Mouse (Mus musculus): Measurements from ENCODE around the gene Spryd3.
A peak's percentile ranks its signal among the peaks of the same experiment; 100 is the strongest.

Gene Spryd3

GRCm38 (mm10) chr15:102114651-102115260 lies 21.3 kb downstream of the Spryd3 start:
- no peak for DNase-seq (ENCODE audit: low read depth, low spot score)

- DNase-seq (ENCODE audit: low read depth, low spot score) = no peak
Measured at GRCm38 (mm10) chr15:102113674-102114073, 22.4 kb downstream of the Spryd3 start.

DNA sequence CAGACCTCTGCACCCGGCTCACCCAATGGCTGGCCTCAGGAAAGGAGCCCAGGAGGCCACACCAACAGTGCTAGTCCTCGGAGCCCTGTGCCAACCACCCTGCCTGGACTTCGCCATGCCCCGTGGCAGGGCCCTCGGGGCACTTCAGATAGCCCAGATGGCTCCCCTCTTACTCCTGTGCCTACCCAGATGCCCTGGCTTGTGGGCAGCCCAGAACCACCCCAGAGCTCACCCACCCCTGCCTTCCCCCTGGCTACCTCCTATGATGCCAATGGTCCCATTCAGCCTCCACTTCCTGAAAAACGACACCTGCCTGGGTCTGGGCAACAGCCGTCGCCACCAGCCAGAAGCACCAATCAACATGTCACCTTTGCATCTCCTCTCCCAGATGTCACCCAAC lies 23.2 kb downstream of the Spryd3 start:
- no peak for DNase-seq (ENCODE audit: low read depth, low spot score)

- no peak for DNase-seq (ENCODE audit: low read depth, low spot score)
Measured at GRCm38 (mm10) chr15:102112181-102112580, 23.9 kb downstream of the Spryd3 start.

DNA sequence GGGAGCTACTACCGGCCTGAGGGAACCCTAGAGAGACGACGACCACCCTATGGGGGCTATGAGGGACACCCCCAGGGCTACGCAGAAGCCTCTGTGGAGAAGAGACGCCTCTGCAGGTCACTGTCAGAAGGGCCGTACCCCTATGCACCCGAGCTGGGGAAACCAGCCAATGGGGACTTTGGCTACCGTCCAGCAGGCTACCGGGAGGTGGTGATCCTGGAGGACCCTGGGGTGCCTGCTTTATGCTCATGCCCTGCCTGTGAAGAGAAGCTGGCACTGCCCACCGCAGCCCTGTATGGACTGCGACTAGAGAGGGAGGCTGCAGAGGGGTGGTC lies 24.6 kb downstream of the Spryd3 start:
- DNase-seq (ENCODE audit: low read depth, low spot score) = no peak

GRCm38 (mm10) chr15:102110701-102111494 lies 25.1 kb downstream of the Spryd3 start:
- DNase-seq (ENCODE audit: low read depth, low spot score) = no peak

- no peak for DNase-seq (ENCODE audit: low read depth, low spot score)
Measured at GRCm38 (mm10) chr15:102110271-102110670, 25.8 kb downstream of the Spryd3 start.

DNA sequence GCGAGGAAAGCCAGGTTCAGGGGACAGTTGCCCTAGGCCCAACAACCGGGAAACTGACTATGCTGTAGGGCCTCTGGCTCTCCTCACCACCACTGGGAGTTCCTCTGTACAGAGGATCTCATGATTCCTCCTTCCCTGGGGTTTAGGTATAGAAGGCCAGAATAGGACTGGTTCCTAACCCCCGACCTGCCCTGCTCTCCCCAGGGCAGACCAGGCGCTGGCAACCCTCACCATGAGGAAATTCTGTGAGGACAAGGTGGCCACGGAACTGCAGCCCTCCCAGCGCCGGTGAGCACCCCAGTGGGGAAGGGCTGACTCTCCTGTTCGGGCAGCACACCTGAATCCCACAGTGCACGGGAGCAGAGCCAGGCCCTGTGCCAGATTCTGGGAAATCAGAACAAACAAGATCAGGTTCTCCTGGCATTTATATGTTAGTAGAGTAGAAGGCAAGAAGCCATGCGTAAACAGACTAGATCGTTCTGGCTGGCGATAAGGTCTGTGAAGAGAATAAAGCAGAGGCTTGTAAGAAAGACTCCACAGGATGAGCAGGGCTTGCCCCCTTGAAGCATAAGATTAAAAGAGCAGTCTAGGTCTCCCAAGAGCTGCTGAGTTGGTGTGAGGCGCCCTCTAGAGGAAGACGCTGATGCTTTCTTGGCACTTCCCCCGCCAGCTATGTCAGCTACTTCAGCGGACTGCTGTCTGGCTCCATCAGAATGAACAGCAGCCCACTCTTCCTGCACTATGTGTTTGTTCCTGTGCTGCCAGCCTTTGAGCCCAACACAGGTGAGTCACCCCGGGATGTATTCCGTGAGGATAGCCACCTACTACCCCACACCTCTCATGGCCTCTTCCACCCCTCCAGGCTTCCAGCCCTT lies 27.1 kb downstream of the Spryd3 start:
- peak; percentile 66 for DNase-seq (ENCODE audit: low read depth, low spot score)

- peak; percentile 51 for DNase-seq (ENCODE audit: low read depth, low spot score)
Measured at GRCm38 (mm10) chr15:102107689-102108573, 28.1 kb downstream of the Spryd3 start.

GRCm38 (mm10) chr15:102106754-102107456 lies 29.1 kb downstream of the Spryd3 start:
- DNase-seq (ENCODE audit: low read depth, low spot score) = no peak

DNA sequence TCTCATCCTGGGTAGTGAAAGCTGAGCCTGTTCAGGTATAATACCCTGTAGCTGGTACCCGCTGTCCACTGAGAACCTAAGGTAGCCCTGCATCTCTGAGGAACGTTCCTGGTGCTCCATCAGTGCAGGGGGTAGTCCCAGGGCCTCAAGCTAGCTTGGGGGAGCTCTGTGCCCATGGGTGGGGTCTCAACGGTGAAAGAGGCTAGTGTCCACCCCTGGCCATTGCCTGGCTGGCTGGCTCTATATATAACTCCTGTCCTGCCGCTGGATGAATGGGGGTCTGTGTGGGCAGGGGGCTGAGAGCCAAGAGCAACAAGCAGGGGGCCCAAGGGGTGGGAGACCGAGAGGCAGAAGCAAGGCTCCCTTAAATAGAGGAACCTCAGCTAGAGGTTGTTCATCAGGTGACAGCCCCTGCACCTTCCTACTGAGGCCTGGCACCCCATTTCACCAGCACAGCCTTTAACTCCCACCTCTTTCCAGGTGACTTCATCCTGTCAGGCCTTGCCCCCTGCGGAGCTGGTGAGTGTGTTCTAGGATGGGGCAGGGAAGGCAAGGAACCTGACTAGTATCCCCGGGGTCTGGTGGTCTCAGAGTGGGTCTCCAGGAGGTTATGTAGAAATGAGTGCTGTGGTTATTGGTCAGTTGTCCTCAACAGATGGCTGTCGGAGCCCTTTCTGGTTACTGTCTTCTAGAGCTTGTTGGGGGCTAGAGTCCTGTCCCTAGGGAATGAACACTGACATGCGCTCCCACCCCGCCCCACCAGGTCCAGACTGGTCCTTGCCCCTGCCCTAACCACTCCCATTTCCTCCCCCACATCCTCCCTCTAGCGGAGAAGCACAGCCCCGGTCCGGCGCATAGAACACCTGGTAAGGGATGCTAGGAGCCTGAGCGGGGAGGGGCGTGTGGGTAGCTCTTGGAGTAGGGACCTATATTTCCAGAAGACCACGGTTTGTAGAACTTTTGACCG lies 30.0 kb downstream of the Spryd3 start:
- no peak for DNase-seq (ENCODE audit: low read depth, low spot score)

DNA sequence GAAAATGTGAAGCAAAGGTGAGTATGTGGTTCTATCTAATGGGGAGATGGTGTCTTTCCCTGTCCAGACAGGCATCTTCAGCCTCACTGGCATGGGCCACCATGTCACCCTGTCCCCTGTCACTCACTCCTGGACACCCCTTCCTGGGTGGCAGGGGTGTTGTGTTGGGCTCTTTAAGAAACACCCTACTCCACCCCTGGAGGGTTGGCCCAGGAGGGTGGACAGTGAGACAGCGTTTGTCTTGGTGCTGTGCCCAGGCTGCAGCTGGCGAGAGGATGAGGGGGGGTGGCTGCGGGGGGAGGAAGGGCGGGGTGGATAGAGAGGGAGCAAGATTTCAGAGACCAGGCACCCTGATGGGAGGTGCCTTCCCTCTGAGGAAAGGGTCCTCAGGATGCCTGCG lies 30.7 kb downstream of the Spryd3 start:
- no peak for DNase-seq (ENCODE audit: low read depth, low spot score)

GRCm38 (mm10) chr15:102103947-102104555 lies 32.0 kb downstream of the Spryd3 start:
- DNase-seq (ENCODE audit: low read depth, low spot score) = no peak

DNA sequence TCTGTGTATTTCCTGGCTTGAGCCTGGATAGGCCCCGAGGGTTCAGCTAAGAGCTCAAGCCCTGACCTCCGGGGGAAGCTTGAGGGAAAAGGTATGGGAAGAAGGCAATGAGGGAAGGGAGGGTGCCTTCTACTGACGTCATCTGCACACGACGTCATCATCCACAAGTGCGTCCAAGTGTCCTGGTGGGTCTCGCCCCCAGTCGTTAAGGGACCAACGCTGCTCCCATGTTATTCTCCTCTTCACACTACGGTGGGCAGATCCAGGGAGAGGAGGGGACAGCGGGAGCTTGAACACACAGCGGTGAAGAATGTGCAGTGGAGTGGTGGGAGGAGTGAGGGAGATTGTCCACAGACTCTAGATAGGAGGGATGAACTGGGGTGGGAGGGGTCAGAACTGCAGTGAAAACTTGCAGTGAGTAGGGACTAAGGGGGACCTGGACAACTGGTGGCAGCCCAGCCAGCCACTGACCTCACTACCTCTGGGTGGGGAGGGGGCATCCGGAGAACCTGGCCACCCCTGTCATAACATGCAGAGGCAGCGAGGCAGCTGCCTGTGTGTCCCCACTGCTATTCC lies 32.6 kb downstream of the Spryd3 start:
- no peak for DNase-seq (ENCODE audit: low read depth, low spot score)

DNA sequence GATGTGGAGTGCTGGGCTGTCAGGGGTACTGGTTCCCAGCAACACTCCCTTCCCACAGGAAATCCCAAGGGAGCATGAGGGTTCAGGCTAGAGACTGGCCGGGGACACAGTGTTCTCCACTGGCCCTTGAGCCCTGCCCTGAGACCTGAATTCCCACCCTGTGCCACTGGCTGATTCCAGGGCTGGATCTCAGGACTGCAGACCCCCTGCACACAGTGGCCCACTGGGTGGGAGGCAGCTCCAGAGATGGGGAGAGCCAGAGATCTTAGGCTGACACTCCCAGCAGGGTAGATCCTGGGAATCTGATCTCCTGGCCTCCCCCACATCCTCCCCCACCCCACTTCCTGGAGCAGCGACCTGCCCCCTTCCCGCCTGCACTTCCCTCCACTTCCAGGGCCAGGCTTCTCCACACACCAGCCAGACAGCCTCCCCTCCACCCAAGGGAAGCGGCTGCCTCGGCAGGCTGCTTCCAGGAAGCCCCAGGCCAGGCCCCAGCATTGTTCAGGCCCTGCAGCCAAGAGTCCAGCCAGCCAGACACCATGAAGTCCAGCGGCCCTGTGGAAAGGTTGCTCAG lies 33.4 kb downstream of the Spryd3 start:
- no peak for DNase-seq (ENCODE audit: low read depth, low spot score)

- no peak for DNase-seq (ENCODE audit: low read depth, low spot score)
Measured at GRCm38 (mm10) chr15:102101672-102102541, 34.1 kb downstream of the Spryd3 start.

GRCm38 (mm10) chr15:102100996-102101671 lies 34.9 kb downstream of the Spryd3 start:
- DNase-seq (ENCODE audit: low read depth, low spot score) = no peak
